Mouse (Mus musculus): ENCODE measurements at regions not wholly inside any gene's neighbourhood (a gene's known extent, or its start where the extent isn't known, plus 50 kb on each side); places are given as distances from the start of the nearest gene placed in this dataset.

DNA sequence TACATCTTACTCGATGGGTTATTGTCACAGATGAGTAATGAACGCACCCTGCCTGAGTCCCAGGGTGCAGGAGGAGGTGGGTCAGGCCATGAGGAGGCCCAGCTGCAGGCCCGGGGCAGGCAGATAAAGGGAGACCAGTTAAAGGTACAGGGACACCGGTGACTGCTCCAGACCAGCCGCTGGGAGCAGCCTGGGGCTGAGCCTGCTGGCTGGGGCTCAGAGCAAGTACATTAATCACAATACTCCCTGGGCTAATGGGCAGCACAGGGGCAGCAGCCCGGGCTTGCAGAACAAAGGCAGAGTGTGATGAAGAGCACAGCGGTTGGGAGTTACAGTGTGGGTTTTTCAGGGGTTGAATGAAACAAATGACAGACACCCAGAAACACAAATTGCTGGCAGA, 154.4 kb upstream of the Rnf219 start:
- no peak for DNase-seq (ENCODE audit: extremely low read depth, low read depth)

DNA sequence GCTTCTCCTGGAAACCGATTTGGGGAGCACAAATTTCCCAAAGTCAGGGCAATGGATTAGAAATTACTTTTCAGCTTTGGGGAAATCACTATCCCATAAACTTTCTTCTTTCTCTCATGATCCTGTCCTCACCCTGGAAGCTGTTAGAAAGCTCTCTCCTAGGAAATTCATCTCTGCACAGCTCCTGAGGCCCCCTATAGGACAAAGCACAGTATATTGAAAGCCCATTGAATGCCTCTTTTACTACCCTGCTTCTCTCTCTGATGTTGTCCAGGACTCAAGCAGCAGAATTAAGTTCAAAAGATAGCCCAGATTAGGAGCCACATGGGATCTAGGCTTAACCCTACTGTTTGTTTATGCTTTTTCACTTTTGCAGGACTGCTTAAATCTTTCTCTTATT, 139.3 kb upstream of the Rnf219 start:
- no peak for DNase-seq (ENCODE audit: extremely low read depth, low read depth)

DNA sequence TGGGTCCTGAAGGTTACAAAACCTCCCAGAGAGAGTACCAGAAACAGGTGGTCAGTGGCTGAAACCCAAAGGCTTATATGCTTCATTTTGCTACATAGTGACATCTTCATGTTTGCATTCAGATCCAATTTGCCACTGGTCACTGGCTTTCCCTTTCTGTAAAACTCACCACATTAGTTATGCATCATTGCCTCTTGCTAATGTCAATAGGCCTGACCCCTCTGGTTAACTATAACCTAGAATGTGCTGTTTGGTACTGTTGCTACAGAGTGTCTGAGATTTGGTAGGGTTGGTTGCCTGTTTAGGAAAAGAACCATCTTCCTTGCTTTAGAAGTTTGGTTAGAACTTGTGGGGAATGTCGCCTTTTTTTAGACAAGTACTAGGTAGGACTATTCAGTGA, 136.3 kb upstream of the Rnf219 start:
- DNase-seq (ENCODE audit: extremely low read depth, low read depth): no peak

DNA sequence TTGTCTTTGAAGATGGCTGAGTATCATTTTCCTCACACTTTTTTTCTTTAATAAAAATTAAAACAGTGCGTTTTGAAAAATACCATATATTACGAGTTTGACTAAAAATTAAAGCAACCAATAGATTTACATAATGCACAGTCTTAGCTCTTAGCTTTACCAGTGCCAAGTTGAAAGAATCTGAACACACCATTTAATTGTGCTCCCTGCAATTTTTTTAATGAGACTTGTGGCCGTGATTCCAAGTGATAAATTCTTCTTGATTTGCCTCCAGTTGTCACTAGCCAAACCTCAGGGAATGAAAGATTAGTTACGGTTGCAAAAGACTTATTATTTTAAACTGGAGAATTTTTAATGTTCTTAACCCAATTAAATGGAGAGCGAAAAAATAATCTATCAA, 127.5 kb upstream of the Rnf219 start:
- DNase-seq (ENCODE audit: extremely low read depth, low read depth): no peak

DNA sequence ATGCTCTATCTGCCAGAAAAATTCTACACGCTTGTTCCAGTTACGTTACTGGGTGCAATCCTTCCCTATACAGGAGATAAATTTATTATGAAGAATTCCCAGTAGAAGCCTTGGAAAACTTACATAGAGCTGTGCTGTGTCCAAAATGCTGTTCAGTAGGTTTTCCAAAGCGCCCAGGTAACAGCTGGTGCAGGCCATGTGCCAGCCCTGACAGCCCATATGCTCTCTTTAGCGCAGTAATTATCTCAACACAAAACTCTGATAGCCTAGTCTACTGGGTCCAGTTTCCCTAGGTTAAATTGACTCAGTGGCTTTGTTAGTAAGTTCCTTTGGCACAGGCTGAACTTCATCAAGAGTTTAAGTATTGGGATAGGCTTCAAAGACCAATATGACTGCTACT, 122.2 kb upstream of the Rnf219 start:
- no peak for DNase-seq (ENCODE audit: extremely low read depth, low read depth)

DNA sequence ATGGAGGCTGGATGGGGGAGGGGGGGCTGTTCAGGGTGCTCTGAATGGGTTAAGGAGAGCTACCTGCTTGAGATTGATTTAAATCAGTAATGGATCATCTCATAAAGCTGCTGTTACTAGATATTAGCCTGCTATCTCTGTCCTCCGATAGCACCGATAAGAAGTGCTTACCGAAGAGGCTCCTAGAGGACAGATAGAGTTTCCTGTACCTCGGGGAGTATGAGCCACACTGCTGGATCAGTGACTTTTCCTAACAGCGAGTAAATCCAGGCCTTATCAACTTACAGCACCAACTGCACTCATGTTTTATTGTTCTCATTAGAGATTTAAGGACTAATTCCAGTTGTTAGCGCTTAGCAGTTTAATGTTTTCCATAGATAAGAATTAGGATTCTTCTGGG, 120.3 kb upstream of the Rnf219 start:
- DNase-seq (ENCODE audit: extremely low read depth, low read depth): no peak

DNA sequence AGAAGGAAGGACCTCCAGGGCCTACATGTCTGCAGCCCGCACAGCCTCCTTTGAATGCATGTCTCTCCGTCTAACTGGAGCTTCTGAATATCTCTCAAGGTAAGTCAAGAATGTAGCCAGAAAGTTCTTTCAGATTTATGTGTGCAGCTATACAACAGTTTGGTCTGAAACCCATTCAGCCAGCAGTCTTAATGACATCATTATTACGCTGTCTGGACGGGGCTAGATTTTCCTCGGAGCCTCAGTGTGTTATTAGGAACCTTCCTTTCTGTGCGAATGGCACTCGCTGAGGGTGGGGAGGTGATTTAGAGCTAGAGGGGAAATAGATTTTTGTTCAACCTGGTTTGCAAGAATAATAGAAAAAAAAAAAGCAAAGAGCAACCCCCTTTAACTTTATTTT, 116.9 kb upstream of the Rnf219 start:
- DNase-seq (ENCODE audit: extremely low read depth, low read depth): no peak

DNA sequence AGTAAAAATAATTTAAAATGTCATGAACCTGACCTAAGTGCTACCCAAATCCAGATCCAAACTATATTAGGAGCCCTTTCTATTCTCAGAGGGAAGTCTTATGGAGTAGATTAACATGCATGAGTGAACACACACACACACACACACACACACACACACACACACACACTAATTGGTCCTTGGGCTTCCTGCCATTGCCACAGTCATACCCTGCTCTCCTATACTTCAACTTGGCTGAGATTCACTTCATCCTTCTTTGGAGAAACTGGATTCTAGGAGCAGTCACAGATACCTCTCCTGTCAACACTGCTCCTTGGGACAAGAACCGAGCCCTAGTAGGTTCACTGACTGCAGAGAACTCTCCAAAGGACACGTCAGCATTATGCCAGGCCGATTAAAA, 89.0 kb upstream of the Rnf219 start:
- no peak for DNase-seq (ENCODE audit: extremely low read depth, low read depth)

DNA sequence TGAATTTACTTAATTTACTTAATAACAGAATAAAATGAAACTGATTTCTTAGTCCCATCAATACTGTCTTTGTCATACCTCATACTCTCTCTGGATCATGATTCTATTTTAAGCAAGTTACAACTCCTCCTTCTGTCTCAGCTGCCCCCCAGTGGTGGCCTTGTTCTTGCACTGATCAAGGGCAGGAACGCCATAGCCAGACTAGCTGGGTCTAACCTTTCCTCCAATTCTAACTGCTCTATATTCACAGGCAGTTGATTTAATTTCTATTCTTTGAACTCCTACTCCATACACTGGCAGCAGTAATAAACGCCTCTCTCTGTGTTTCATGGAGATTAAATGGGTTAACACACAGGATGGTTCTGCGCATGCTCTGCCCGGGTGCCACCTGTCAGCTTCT, 87.9 kb upstream of the Rnf219 start:
- DNase-seq (ENCODE audit: extremely low read depth, low read depth): no peak

DNA sequence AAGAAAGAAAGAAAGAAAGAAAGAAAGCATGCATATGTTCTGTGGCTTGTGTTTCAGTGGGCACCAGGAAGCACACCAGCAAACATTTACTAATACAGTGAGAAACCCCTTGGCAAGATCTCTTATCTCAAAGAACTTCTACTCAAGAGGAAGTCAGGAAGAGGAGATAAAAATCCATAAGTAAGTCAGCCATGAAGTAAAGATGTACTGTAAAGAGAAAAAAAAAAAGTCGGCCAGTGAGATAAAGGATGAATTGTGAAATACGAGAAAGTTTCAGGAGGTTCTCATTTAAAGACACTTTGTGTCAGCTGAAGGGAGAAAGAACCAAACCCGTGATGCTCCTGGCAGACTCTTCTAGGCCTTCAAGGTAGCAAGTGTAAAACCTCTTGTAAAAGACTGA, 72.4 kb upstream of the Rnf219 start:
- no peak for DNase-seq (ENCODE audit: extremely low read depth, low read depth)
